Mouse (Mus musculus) brain, embryonic 14.5 days (tissue): ENCODE measurements at regions not wholly inside any gene's neighbourhood (a gene's known extent, or its start where the extent isn't known, plus 50 kb on each side); places are given as distances from the start of the nearest gene placed in this dataset.

ENCODE experiments used
- DNase-seq: peaks from one replicate; pipeline ENCODE4 v3.0.0-alpha.2; 2011; ENCODE audit warnings: low read depth
- CTCF ChIP-seq: fragments of 200-500 bp; IDR thresholded peaks from 2 replicates; pipeline ENCODE4 v1.5.1; 2012; ENCODE audit warnings: inconsistent platforms, mild to moderate bottlenecking, moderate library complexity, borderline replicate concordance; ENCODE audit not compliant: insufficient read depth, insufficient read length; ENCODE audit errors: extremely low read depth
- POLR2A ChIP-seq: fragments of 200-500 bp; IDR thresholded peaks from 2 replicates; pipeline ENCODE4 v1.6.1; 2012; ENCODE audit warnings: mild to moderate bottlenecking, inconsistent platforms, borderline replicate concordance; ENCODE audit not compliant: poor library complexity, insufficient read depth, insufficient read length, severe bottlenecking; ENCODE audit errors: extremely low read depth

GRCm38 (mm10) chr11:18399561-18399960 lies 445.9 kb upstream of the Etaa1 start:
- TF ChIP-seq POLR2A (no peak), CTCF (peak; percentile 24; the same call in 1 of the 2 replicates)
- no peak for DNase-seq

GRCm38 (mm10) chr11:18396397-18396796 lies 442.7 kb upstream of the Etaa1 start:
- TF ChIP-seq CTCF (no peak), POLR2A (no peak)
- DNase-seq: peak; percentile 64

- TF ChIP-seq POLR2A (no peak), CTCF (no peak)
- peak; percentile 64 for DNase-seq
Measured at GRCm38 (mm10) chr11:18395631-18396030, 442.0 kb upstream of the Etaa1 start.

GRCm38 (mm10) chr11:18372813-18373332 lies 419.2 kb upstream of the Etaa1 start:
- no peak for DNase-seq
- TF ChIP-seq CTCF (no peak), POLR2A (no peak)

GRCm38 (mm10) chr11:18371304-18371703 lies 417.6 kb upstream of the Etaa1 start:
- DNase-seq: no peak
- TF ChIP-seq CTCF: no peak
- TF ChIP-seq POLR2A: no peak

- TF ChIP-seq POLR2A (no peak), CTCF (no peak)
- DNase-seq: peak; percentile 12
Measured at GRCm38 (mm10) chr11:18370861-18371260, 417.2 kb upstream of the Etaa1 start.

GRCm38 (mm10) chr11:18354866-18355265 lies 401.2 kb upstream of the Etaa1 start:
- DNase-seq: no peak
- no peak for TF ChIP-seq POLR2A
- TF ChIP-seq CTCF: no peak

- DNase-seq: no peak
- TF ChIP-seq POLR2A (no peak), CTCF (no peak)
Measured at GRCm38 (mm10) chr11:18354156-18354555, 400.5 kb upstream of the Etaa1 start.

GRCm38 (mm10) chr11:18347841-18348240 lies 394.2 kb upstream of the Etaa1 start:
- DNase-seq: peak; percentile 25
- no peak for TF ChIP-seq POLR2A
- no peak for TF ChIP-seq CTCF

GRCm38 (mm10) chr11:18313510-18314301 lies 360.0 kb upstream of the Etaa1 start:
- peak; percentile 80 for DNase-seq
- TF ChIP-seq POLR2A (no peak), CTCF (no peak)

- TF ChIP-seq CTCF (no peak), POLR2A (no peak)
- DNase-seq: peak; percentile 87
Measured at GRCm38 (mm10) chr11:18296194-18297125, 342.8 kb upstream of the Etaa1 start.

GRCm38 (mm10) chr11:18278585-18279136 lies 325.0 kb upstream of the Etaa1 start:
- no peak for DNase-seq
- TF ChIP-seq POLR2A (no peak), CTCF (no peak)
